Mouse (Mus musculus): ENCODE measurements around the gene Plcb3.
A peak's percentile ranks its signal among the peaks of the same experiment; 100 is the strongest.

Plcb3 gene

DNA sequence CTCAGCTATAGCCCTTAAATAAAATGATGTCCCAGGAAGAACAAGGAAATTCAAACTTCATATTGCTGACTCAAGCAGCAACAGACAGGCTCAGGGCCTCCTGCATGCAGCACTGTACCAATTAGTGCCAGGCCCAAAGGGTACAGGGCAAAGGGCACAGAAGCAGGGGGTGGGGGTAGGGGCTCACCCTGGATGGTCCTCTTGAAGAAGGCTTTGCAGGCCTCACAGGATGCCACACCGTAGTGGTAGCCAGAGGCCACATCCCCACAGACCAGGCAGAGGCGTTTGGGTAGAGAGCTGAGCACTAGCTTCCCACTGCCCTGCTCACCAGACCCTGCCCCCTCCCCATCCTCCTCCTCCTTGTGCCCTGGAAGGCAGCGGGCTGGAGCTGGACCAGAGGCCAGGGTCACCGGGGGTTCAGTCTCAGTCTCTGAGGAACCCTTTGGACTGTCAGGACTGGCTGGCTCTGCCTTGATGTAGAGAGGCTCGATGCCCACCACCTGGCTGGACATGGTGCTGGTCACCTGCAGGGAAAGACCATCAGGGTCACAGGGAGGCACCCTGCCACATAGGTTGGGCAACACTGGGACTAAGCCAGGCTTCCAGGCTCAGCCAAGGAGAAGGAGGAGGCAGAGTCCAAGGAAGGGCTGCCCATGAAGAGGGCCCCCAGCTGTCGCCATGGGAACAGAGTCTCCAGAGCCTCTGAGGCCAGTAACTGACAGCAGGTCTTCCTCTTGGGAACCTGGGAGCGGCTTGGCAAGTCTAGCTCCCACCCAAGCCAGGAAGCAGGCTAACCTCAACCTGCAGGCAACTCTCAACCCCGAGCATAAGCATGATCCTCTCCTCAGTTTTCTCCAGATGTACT is 56.2 kb downstream of the Plcb3 start:
- no peak for DNase-seq (ENCODE audit: low read depth)

- DNase-seq (ENCODE audit: low read depth), result no peak
These were observed 56.8 kb downstream of the Plcb3 start for GRCm38 (mm10) chr19:6919431-6919830.

DNA sequence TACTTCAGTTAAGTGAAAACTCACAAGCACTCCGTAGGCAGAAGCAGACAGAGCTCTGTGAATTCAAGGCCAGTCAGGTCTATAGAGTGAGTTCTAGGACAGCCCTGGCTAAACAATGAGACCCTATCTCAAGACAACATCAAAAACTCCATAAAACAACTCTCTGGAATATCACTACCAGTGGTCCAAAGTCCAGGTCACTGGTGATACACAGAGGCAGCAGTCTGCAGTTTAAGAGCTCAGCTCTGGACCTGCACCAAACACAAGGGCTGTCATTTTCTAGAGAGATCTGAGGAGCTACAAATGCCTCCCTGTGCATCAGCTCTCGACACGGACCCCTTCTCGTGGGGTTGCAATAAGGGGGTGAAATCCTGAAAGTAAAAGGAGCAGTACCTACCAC is 57.9 kb downstream of the Plcb3 start:
- DNase-seq (ENCODE audit: low read depth), result no peak

DNA sequence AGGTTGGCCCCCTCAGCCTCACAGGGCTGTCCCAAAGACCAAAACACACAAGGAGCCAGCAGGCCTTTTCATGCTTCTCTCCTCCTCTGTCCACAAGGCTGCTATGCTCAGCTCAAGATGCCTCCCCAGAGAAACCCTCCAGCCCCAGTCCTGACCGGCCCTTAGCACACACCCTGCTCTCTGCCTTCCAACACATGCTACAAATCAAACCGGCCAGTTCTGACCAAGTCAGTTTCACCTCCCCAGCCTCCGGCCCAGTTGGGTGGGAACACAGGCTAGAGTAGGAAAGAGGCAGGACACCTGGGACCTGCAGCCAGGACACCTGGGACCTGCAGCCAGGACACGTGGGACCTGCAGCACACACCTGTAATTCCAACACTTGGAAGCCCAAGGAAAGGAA is 59.8 kb downstream of the Plcb3 start:
- DNase-seq (ENCODE audit: low read depth), result no peak

DNA sequence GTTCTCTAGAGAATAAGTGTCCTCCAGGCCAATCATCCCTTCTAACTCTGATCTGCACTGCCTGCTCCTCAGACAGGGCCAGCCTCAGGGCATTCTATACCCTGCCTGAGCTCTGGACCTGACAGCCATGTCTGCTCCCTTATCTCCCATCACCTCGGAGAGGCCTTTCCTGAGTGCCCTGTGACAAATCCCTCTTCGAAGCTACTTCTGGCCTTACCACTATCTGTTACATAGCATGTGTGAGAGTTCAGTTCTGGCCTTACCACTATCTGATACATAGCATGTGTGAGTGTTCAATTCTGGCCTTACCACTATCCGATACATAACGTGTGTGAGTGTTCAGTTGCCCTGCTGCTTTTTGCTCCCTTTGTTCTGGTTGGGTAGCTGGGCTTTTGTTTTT is 61.0 kb downstream of the Plcb3 start:
- no peak for DNase-seq (ENCODE audit: low read depth)

DNA sequence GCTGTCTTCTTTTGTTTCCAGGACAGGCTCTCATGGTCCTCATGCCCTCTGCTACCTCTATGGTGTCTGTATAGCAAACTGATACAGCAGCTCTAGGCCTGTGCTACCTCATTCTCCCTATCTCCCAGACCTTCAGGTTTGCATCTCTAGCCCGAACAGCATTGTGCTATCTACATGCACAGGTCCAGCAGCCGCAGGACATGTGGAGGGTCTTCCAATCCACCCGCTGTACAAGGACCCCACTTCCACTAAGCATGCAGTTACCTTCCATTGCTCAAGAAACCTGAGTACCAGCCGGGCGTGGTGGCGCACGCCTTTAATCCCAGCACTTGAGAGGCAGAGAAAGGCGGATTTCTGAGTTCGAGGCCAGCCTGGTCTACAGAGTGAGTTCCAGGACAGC is 61.7 kb downstream of the Plcb3 start:
- DNase-seq (ENCODE audit: low read depth), result no peak

- DNase-seq (ENCODE audit: low read depth), result no peak
These were observed 62.3 kb downstream of the Plcb3 start for GRCm38 (mm10) chr19:6913991-6914390.

- no peak for DNase-seq (ENCODE audit: low read depth)
These were observed 63.2 kb downstream of the Plcb3 start for GRCm38 (mm10) chr19:6913036-6913435.

DNA sequence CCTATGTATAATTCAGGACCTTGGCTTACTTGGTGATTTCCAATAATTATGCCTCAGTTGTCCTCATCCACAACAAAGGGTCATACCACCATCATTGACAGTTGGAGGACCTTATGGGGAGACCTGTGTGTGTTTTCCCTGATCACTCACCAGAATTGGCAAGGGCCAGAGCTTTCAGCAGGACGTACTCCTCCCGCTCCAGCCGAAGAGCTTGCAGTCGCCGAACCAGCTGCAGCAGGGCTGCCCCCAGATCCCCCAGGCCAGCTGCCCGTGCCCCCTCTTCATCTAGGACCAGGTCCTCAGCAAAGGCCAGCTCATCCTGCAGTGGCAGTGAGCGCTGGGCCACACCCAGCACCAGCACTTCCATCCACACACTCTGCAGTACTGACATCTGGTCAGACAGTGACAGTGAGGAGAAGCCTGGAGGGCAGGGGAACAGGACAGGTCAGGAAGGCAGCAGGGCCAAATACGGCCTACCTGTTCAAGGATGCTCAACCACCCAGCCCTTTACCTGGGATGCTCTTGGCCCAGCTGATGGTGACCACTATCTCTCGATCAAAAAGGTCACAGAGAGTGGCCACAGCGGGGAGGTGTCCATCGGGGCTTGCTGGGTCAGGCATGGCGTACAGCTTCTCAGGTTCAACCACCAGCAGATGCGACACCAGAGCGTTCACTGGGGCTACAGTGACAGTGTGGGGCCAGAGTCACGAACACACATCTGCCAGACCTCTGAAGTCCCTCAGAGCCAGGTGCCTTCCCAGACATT is 63.9 kb downstream of the Plcb3 start:
- DNase-seq (ENCODE audit: low read depth), result no peak

- no peak for DNase-seq (ENCODE audit: low read depth)
These were observed 64.9 kb downstream of the Plcb3 start for GRCm38 (mm10) chr19:6911101-6912074.

GRCm38 (mm10) chr19:6910306-6910705 is 66.0 kb downstream of the Plcb3 start:
- DNase-seq (ENCODE audit: low read depth), result peak; percentile 77

- peak; percentile 95 for DNase-seq (ENCODE audit: low read depth)
These were observed 66.6 kb downstream of the Plcb3 start, which contains the start of the genes Trmt112 and Prdx5 for GRCm38 (mm10) chr19:6909507-6910289. TSS of gene Trmt112 (plus strand) at chr19:6909698. TSS of gene Prdx5 (minus strand) at chr19:6910106.

GRCm38 (mm10) chr19:6909021-6909420 is 67.2 kb downstream of the Plcb3 start:
- DNase-seq (ENCODE audit: low read depth), result peak; percentile 39

DNA sequence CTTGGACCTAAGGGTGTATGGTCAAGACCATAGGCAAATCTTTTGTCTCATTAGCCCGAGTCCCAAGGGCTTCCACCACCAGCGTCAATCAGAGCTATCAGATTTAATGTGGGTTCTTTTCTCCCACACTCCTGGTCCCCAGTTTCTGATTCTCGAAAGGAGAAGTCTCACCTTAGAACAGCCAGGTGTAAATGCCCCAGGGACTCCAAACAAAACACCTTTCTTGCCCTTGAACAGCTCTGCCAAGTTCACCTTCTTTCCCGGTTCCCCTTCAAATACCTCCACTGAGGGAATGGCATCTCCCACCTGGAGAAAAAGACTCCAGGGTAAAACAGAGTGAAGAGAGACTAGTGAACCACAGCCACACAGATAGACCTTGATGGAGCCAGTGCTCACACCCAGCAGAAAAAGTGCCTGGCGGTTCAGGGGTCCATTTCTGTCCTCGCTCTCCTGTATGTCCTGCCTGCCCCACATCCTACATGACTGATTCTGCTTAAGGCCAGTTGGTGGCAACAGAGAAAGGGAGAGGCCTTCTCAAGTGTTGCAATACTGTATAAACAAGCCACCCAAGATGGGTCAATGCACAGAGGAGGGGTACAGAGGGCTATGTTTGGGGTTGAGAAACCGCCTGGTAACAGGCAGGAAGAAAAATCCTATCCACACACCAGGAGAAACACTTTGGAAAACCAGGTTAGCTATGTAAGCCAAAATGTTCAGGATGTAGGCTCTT is 68.3 kb downstream of the Plcb3 start:
- DNase-seq (ENCODE audit: low read depth), result no peak

- no peak for DNase-seq (ENCODE audit: low read depth)
These were observed 69.2 kb downstream of the Plcb3 start for GRCm38 (mm10) chr19:6907094-6907493.

GRCm38 (mm10) chr19:6906199-6906598 is 70.1 kb downstream of the Plcb3 start:
- DNase-seq (ENCODE audit: low read depth), result no peak

- no peak for DNase-seq (ENCODE audit: low read depth)
These were observed 70.6 kb downstream of the Plcb3 start for GRCm38 (mm10) chr19:6905498-6906159.

- no peak for DNase-seq (ENCODE audit: low read depth)
These were observed 71.4 kb downstream of the Plcb3 start for GRCm38 (mm10) chr19:6904846-6905245.

DNA sequence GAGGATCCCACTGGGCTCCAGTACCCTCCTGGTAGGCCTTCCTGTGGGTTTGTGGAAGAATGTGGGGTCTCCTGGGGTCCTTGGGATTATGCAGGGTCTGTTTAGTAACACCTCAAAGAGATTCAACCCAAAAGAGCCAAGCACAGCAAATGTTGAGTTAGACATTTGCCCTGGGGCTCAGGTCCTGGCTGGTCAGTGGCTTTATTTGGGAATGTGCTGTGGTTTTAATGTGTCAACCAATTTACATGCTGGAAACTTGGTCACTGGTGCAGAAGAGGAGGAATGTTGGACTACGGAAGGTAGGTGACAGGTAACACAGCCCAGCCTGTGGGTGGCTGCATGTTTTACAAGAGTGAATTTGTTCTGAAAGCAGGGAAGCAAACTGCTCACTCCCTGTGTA is 73.2 kb downstream of the Plcb3 start:
- DNase-seq (ENCODE audit: low read depth), result no peak
